ENCODE assay signal across 8 mouse cellular contexts in genomic region chr1:78195771-78196712, GRCm38 (mm10). TPM values are rescaled to one million over a fixed set of nuclear protein-coding genes. Genes with fewer than 3 reads are reported as not detected.
A peak's percentile ranks its signal among the peaks of the same experiment; 100 is the strongest.
DNase-seq lines count a peak whose midpoint lies in the region; ATAC-seq and TF ChIP-seq lines count a peak whose summit lies in the region.

No protein-coding gene starts in this region.

- no peak for TF ChIP-seq CTCF in small intestine, adult 2 months (IDR thresholded peaks at IDR 0.05; ENCODE audit: extremely low read depth, insufficient read length, insufficient replicate concordance, low read depth, low read length)

- peak overlapping the region; percentile 71 for H3K9ac ChIP-seq in embryonic facial prominence, embryonic 11.5 days (replicated peaks; ENCODE audit: low read length)
- H3K9ac ChIP-seq in intestine, embryonic 16.5 days (ENCODE audit: low read depth, low read length) = no peak overlapping the region

- no peaks in the 10 kb centered on the region for H3K9me3 ChIP-seq in embryonic facial prominence, embryonic 11.5 days (replicated peaks; ENCODE audit: control insufficient read depth, low read length)
- H3K9me3 ChIP-seq in intestine, embryonic 16.5 days (ENCODE audit: control insufficient read depth, low read length) = no peaks in the 10 kb centered on the region

- no peaks in the 10 kb centered on the region for H3K36me3 ChIP-seq in embryonic facial prominence, embryonic 11.5 days (replicated peaks; ENCODE audit: control insufficient read depth, insufficient read depth, low read depth, low read length)
- H3K36me3 ChIP-seq in intestine, embryonic 16.5 days (ENCODE audit: control insufficient read depth, insufficient read depth, low read length) = no peaks in the 10 kb centered on the region
- H3K36me3 ChIP-seq in small intestine, adult 2 months (ENCODE audit: control insufficient read depth, insufficient read depth, low read length) = no peaks in the 10 kb centered on the region

- H3K4me1 ChIP-seq in embryonic facial prominence, embryonic 11.5 days (ENCODE audit: control insufficient read depth, insufficient read depth, low read length) = peaks cover 4% of the 10 kb centered on the region; the same call in 1 of the 2 replicates
- H3K4me1 ChIP-seq in intestine, embryonic 16.5 days (ENCODE audit: control insufficient read depth, insufficient read depth, low read length) = peaks cover 10% of the 10 kb centered on the region; the same call in 1 of the 2 replicates
- peaks cover 9% of the 10 kb centered on the region for H3K4me1 ChIP-seq in small intestine, adult 2 months (ENCODE audit: control insufficient read depth, insufficient read depth, insufficient read length, low read length)

- no peak for TF ChIP-seq POLR2A in small intestine, adult 2 months (IDR thresholded peaks at IDR 0.05; ENCODE audit: low read depth, low read length)

- peak overlapping the region; percentile 47 for H3K4me3 ChIP-seq in embryonic facial prominence, embryonic 11.5 days (ENCODE audit: low read depth, low read length)
- peak overlapping the region; percentile 29 for H3K4me3 ChIP-seq in intestine, embryonic 16.5 days (ENCODE audit: low read length)
- peak overlapping the region; percentile 34 for H3K4me3 ChIP-seq in small intestine, adult 2 months (ENCODE audit: low read depth, low read length)

- 0 out of 2 replicates have a peak, but pooled peaks have one; percentile 15 for ATAC-seq in embryonic facial prominence, embryonic 11.5 days (replicated peaks; ENCODE audit: insufficient number of reproducible peaks, low FRiP score, low TSS enrichment, low read depth)
- ATAC-seq in intestine, embryonic 16.5 days = peak; percentile 50; the same call in 1 of the 2 replicates
- ATAC-seq in frontal cortex, adult (ENCODE audit: low TSS enrichment) = no peak

- peak overlapping the region; percentile 80 for H3K27ac ChIP-seq in embryonic facial prominence, embryonic 11.5 days (replicated peaks; ENCODE audit: low read depth, low read length)
- H3K27ac ChIP-seq in intestine, embryonic 16.5 days (ENCODE audit: low read length) = no peak overlapping the region
- no peak overlapping the region for H3K27ac ChIP-seq in small intestine, adult 2 months (ENCODE audit: insufficient read depth, low read depth, low read length)

- DNase-seq in kidney, postnatal 14 days = peak; percentile 22
- no peak for DNase-seq in kidney, postnatal 10 days
- no peak for DNase-seq in embryonic facial prominence, embryonic 11.5 days (ENCODE audit: low spot score)
- DNase-seq in layer of hippocampus, postnatal 36 days = no peak
- DNase-seq in left cerebral cortex, adult 9 months (ENCODE audit: low spot score in 2 of 2) = no peak

- peak overlapping the region; percentile 45 for H3K4me2 ChIP-seq in embryonic facial prominence, embryonic 11.5 days (ENCODE audit: low read depth, low read length)
- H3K4me2 ChIP-seq in intestine, embryonic 16.5 days (ENCODE audit: low read depth, low read length) = peak overlapping the region; percentile 26

- under 1% methylated on average over 42 of the region's 42 CpGs for WGBS in embryonic facial prominence, embryonic 11.5 days
- 1% methylated on average over 42 of the region's 42 CpGs for WGBS in intestine, embryonic 16.5 days
- WGBS in small intestine, adult 2 months = 3% methylated on average over 42 of the region's 42 CpGs

- H3K27me3 ChIP-seq in embryonic facial prominence, embryonic 11.5 days (ENCODE audit: control insufficient read depth, insufficient read depth, low read length) = peaks cover 54% of the 10 kb centered on the region
- H3K27me3 ChIP-seq in intestine, embryonic 16.5 days (replicated peaks; ENCODE audit: control insufficient read depth, insufficient read depth, low read length) = peaks cover 91% of the 10 kb centered on the region
- H3K27me3 ChIP-seq in small intestine, adult 2 months (ENCODE audit: control insufficient read depth, insufficient read depth, low read length) = peaks cover 82% of the 10 kb centered on the region

RNA-seq across cellular contexts. Expression of gene Pax3, which starts 0.9 kb away (rescaled TPM):
- polyA plus RNA-seq in embryonic facial prominence, embryonic 11.5 days (2014; fragmentation: Nextera tagmentation; extraction: Ambion mirVana) = 16.2 and 17.3 TPM in 2 replicates
- polyA plus RNA-seq in intestine, embryonic 16.5 days (2015; fragmentation: Nextera tagmentation; extraction: Ambion mirVana) = not detected in 2 replicates
- not detected in 2 replicates for polyA plus RNA-seq in small intestine, adult 2 months (2012; rRNA removed)
- not detected for total RNA-seq in layer of hippocampus, postnatal 36 days (2021)

Comparison
In these comparisons a context has a peak if more than half of its experiments do, and no peak if none do; other contexts are left out.
1. RNA of gene Pax3, which starts 0.9 kb away (polyA plus RNA-seq): 16.2 to 17.3 TPM in embryonic facial prominence, embryonic 11.5 days; not detected in intestine, embryonic 16.5 days and not detected in small intestine, adult 2 months; every median in the first group is over 10 times any median in the second.
2. Peak in every context shown above with its lines, with median percentiles within 50 percentile points of each other: H3K4me3 ChIP-seq.